Mouse (Mus musculus) G1E (cell line): ENCODE data around the gene Rgs7.

Experiments used
- CTCF ChIP-seq: IDR thresholded peaks from 2 replicates; pipeline ENCODE4 v1.5.1; 2012; ENCODE audit warnings: low read depth, low read length, inconsistent platforms, mixed read lengths
- POLR2AphosphoS5 ChIP-seq: IDR thresholded peaks from 2 replicates; pipeline ENCODE4 v1.6.1; 2012; ENCODE audit warnings: low read depth, low read length, inconsistent platforms; ENCODE audit not compliant: insufficient replicate concordance

- TF ChIP-seq CTCF (no peak), POLR2AphosphoS5 (no peak)
Observed at GRCm38 (mm10) chr1:175184736-175185135, 307.6 kb downstream of the Rgs7 start.
